Mouse (Mus musculus) cerebellum, adult 2 months (tissue): ENCODE results near the gene Eci3. TPM values are rescaled to one million over a fixed set of nuclear protein-coding genes. Genes with fewer than 3 reads are reported as not detected.
"Not testable (repeated sequence)": the region's sequence is repeated elsewhere in the genome, so short reads cannot be mapped to it uniquely, and the experiment has no call there.

ENCODE experiments used
- DNase-seq, 2 experiments: peaks; one replicate each; pipeline ENCODE4 v3.0.0; 2021
- H3K27ac ChIP-seq: fragments of 200-500 bp; 2 replicates; pipeline ENCODE4 v1.5.1; 2012; ENCODE audit warnings: low read length, control low read depth, inconsistent platforms; ENCODE audit not compliant: insufficient read depth
- H3K27me3 ChIP-seq: fragments of 200-500 bp; 2 replicates; pipeline ENCODE4 v1.6.1; 2012; ENCODE audit warnings: inconsistent platforms, mild to moderate bottlenecking, low read length, moderate library complexity; ENCODE audit not compliant: control insufficient read depth, insufficient read depth
- H3K4me1 ChIP-seq: fragments of 200-500 bp; 2 replicates; pipeline ENCODE4 v1.6.1; 2011; ENCODE audit warnings: low read length; ENCODE audit not compliant: control insufficient read depth, insufficient read depth
- H3K4me3 ChIP-seq: fragments of 200-500 bp; replicated peaks from 2 replicates; pipeline ENCODE3; 2011; ENCODE audit warnings: mild to moderate bottlenecking, low read depth, low read length, control low read depth; ENCODE audit not compliant: insufficient read depth
- CTCF ChIP-seq: fragments of 200-500 bp; IDR thresholded peaks from 2 replicates; pipeline ENCODE4 v1.5.1; 2011; ENCODE audit warnings: low read depth, mild to moderate bottlenecking, control low read depth, low read length, moderate library complexity, borderline replicate concordance; ENCODE audit not compliant: insufficient read depth
- POLR2A ChIP-seq: fragments of 200-500 bp; IDR thresholded peaks from 2 replicates; pipeline ENCODE4 v1.6.1; 2011; ENCODE audit warnings: low read length, control low read depth, borderline replicate concordance; ENCODE audit not compliant: insufficient read depth
- WGBS: fragments of 180-500 bp; shearing (Covaris S2); methylation state at CpG from one replicate; pipeline ENCODE4 v1.1.7; 2018; 5-methylcytosine and 5-hydroxymethylcytosine counted together
- polyA plus RNA-seq: library from polyadenylated mRNA; depleted of rRNA; stranded (reverse); fragments of >200 nt; gene quantifications from 2 replicates; pipeline ENCODE4 v1.2.3, GENCODE M21; 2012

The Eci3 gene
- polyA plus RNA-seq, 1 experiment, result 0.15 TPM

GRCm38 (mm10) chr13:34977410-34977809, 13.8 kb upstream of the Eci3 start:
- 97% methylated on average over 3 of the region's 3 CpGs for WGBS
- Histone ChIP-seq H3K27me3 (no peaks in the 10 kb centered on the region), H3K27ac (no peak overlapping the region), H3K4me3 (no peak overlapping the region), H3K4me1 (no peaks in the 10 kb centered on the region)
- TF ChIP-seq POLR2A, result no peak
- TF ChIP-seq CTCF, result no peak
- no peak for DNase-seq

- Histone ChIP-seq H3K27ac (no peak overlapping the region), H3K27me3 (no peaks in the 10 kb centered on the region), H3K4me3 (no peak overlapping the region), H3K4me1 (no peaks in the 10 kb centered on the region)
- no peak for TF ChIP-seq CTCF
- 66% methylated on average over 4 of the region's 4 CpGs for WGBS
- no peak for DNase-seq
Observed at GRCm38 (mm10) chr13:34976116-34976515, 12.5 kb upstream of the Eci3 start.

DNA sequence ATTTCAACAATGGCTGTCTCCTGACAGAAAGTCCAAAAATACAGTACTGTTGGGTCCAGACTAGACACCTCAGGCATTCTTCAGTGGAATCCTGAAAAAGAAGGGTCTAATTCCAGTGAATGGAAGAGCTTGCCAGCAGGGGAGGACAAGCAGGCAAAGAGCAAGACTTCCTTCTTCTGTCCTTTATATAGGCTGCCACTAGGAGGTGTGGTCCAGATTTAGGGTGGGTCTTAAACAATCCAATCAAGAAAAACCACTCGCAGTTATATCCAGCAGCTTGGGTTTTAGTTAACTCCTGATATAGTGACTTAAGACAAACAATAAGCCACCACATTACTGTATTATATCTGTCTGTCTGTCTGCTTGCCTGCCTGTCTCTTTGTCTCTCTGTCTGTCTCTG, 10.2 kb upstream of the Eci3 start:
- WGBS, result 50% methylated on average over 1 of the region's 1 CpGs
- Histone ChIP-seq H3K4me3 (no peak overlapping the region), H3K4me1 (no peaks in the 10 kb centered on the region), H3K27me3 (no peaks in the 10 kb centered on the region), H3K27ac (no peak overlapping the region)
- no peak for DNase-seq
- TF ChIP-seq POLR2A (no peak), CTCF (no peak)

- 60% methylated on average over 1 of the region's 1 CpGs for WGBS
- H3K27me3 ChIP-seq, result no peaks in the 10 kb centered on the region
- H3K4me1 ChIP-seq, result no peaks in the 10 kb centered on the region
- TF ChIP-seq CTCF (no peak), POLR2A (no peak)
- no peak for DNase-seq
- no peak overlapping the region for H3K4me3 ChIP-seq
- no peak overlapping the region for H3K27ac ChIP-seq
Observed at GRCm38 (mm10) chr13:34973149-34973548, 9.5 kb upstream of the Eci3 start.

GRCm38 (mm10) chr13:34972456-34972855, 8.8 kb upstream of the Eci3 start:
- not testable (repeated sequence) for H3K4me1 ChIP-seq, H3K27me3 ChIP-seq, H3K27ac ChIP-seq, DNase-seq, H3K4me3 ChIP-seq

DNA sequence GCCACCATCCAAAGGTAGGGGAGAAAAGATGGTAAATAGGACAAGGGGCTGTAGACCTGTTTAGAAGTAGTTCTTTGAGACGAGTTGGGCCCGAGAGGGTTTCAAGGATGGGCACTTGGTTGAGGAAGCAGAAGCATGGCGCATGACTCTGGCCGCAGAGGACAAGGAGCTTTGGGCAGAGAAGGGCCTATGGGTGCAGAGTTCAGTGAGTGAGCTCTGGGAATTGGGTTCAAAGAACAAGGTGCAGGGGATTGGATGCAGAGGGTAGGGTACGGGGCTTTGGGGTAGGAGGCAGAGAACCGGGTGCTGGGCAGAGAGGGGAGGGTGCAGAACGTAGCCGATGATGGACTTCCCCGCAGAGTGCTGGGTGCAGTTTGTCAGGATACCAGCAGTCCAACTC, 2.0 kb upstream of the Eci3 start:
- H3K27me3 ChIP-seq, H3K4me3 ChIP-seq, H3K4me1 ChIP-seq, H3K27ac ChIP-seq, DNase-seq: not testable (repeated sequence)
- 82% methylated on average over 9 of the region's 9 CpGs for WGBS

DNA sequence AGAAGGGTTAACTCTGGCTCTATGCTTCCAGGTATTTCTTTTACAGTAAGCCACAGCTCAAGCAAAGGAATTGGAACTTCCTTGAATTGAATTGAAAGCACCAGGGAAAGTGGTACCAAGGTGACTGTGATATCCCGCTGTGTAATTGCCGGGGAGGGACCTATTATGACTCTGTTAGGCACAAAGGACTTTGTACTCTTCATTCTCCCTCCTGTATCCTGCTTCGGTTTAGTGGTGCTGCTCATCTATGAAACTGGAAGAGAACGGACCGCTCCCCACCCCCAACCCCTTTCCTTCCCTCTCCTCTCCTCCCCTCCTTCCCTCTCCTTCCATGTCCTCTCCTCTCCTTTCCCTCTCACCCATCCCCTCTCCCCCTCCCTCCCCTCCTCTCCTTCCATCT, 1.3 kb upstream of the Eci3 start:
- Histone ChIP-seq H3K4me1 (no peaks in the 10 kb centered on the region), H3K27me3 (no peaks in the 10 kb centered on the region; the same call in 1 of the 2 replicates), H3K27ac (no peak overlapping the region), H3K4me3 (no peak overlapping the region)
- no peak for DNase-seq
- TF ChIP-seq CTCF, result no peak
- TF ChIP-seq POLR2A, result no peak
- WGBS, result 17% methylated on average over 5 of the region's 5 CpGs

DNA sequence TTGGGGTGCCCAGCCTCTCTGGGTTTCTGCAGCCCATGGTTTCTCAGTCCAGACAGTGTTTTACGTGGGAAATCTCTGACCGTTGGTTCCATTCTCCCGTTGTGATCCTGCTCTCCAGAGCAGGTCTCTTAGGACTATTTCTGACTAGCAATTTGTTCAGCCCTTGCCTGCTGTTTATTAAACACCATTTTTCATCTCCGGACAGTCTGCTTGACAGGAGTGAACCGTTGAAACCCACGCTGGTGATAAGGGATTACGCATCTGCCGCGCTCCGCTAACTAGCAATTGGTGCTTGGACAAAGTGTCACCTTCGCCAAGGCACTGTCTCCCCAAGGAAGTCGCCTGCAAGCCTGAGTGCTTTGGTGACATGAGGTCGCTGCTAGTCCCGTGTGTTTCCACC, 809 bp upstream of the Eci3 start:
- 5% methylated on average over 14 of the region's 14 CpGs for WGBS
- Histone ChIP-seq H3K27me3 (no peaks in the 10 kb centered on the region; the same call in 1 of the 2 replicates), H3K27ac (no peak overlapping the region), H3K4me1 (no peaks in the 10 kb centered on the region), H3K4me3 (no peak overlapping the region)
- DNase-seq, result no peak
- TF ChIP-seq CTCF (no peak), POLR2A (no peak)
